Mouse (Mus musculus): ENCODE measurements around the gene Olfr152.

- TF ChIP-seq CTCF (IDR thresholded peaks at IDR 0.05; ENCODE audit: low read depth, low read length) (no peak), GATA1 (IDR thresholded peaks at IDR 0.05; ENCODE audit: borderline replicate concordance, low read length) (no peak), GATA2 (IDR thresholded peaks at IDR 0.05; ENCODE audit: borderline replicate concordance, low read depth, low read length) (no peak), POLR2AphosphoS5 (IDR thresholded peaks at IDR 0.05; ENCODE audit: insufficient replicate concordance, low read depth, low read length) (no peak)
These were observed 35.8 kb upstream of the Olfr152 start, which contains the start of gene Olfr1140 for GRCm38 (mm10) chr2:87743452-87743851.
